Mouse (Mus musculus) cortical plate, adult 2 months (tissue): ENCODE results near the gene Ckap5.

Experiments
- CTCF ChIP-seq: fragments of 200-500 bp; IDR thresholded peaks from 2 replicates; pipeline ENCODE4 v1.5.1; 2011; ENCODE audit warnings: mild to moderate bottlenecking, control low read depth, low read length; ENCODE audit not compliant: insufficient read depth; ENCODE audit errors: extremely low read depth
- POLR2A ChIP-seq: fragments of 200-500 bp; IDR thresholded peaks from 2 replicates; pipeline ENCODE4 v1.6.1; 2011; ENCODE audit warnings: mild to moderate bottlenecking, low read length, control low read depth; ENCODE audit not compliant: insufficient read depth; ENCODE audit errors: extremely low read depth

DNA sequence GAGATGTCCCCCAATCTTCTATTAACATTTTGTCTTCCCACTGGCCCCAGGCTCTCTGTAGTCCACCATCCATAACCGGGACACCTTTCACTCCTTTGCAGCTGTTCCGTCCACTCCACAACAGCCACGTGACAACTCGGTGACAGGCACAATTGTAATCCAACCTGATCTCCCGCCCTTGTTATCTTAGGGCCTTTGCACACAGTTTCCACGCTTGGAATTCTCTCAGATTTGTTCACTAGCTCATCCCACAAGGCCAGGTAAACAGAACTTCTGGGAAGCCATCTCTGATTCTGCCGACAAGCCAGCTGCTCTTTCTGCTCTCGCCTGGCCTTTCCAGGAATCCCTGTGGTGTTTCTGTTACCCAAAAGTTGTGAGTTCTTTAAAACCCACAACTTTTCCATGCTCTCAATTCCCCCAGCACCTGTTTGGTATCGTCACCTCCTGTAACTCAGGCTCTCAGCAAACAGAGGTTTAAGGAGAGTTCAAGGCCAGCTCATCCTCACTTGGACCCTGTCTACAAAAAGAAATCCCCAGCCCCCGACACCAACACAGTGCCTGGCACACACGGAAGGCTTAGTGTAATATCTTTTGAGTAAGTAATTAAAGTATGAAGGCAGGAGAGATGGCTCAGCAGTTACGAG is 106.9 kb downstream of the Ckap5 start:
- TF ChIP-seq CTCF (no peak), POLR2A (no peak)
